Mouse (Mus musculus) stomach, embryonic 16.5 days (tissue): Measurements from ENCODE around the gene Ogn. TPM values are rescaled to one million over a fixed set of nuclear protein-coding genes. Genes with fewer than 3 reads are reported as not detected.
"Not testable (repeated sequence)": the region's sequence is repeated elsewhere in the genome, so short reads cannot be mapped to it uniquely, and the experiment has no call there.

Experiments
- ATAC-seq: fragments of 200-750 bp; cut with Nextera tagmentation; 2 replicates; pipeline ENCODE4 v1.8.0; 2017; ENCODE audit warnings: moderate number of reproducible peaks, moderate TSS enrichment; ENCODE audit not compliant: insufficient read depth, low FRiP score
- H3K27ac ChIP-seq: fragments of 300-500 bp; sonication (generic); 2 replicates; pipeline ENCODE4 v1.5.1; 2014; ENCODE audit warnings: low read length
- H3K27me3 ChIP-seq: fragments of 300-500 bp; sonication (generic); 2 replicates; pipeline ENCODE4 v1.6.1; 2014; ENCODE audit warnings: low read length, control low read depth, mixed read lengths; ENCODE audit not compliant: control insufficient read depth, insufficient read depth
- H3K36me3 ChIP-seq: fragments of 300-500 bp; sonication (generic); 2 replicates; pipeline ENCODE4 v1.6.1; 2014; ENCODE audit warnings: low read length; ENCODE audit not compliant: control insufficient read depth, insufficient read depth
- H3K4me1 ChIP-seq: fragments of 300-500 bp; sonication (generic); 2 replicates; pipeline ENCODE4 v1.6.1; 2014; ENCODE audit warnings: low read length, control low read depth, mixed read lengths; ENCODE audit not compliant: control insufficient read depth, insufficient read depth
- H3K4me2 ChIP-seq: fragments of 300-500 bp; sonication (generic); 2 replicates; pipeline ENCODE4 v1.6.1; 2014; ENCODE audit warnings: low read depth, low read length, mixed read lengths
- H3K4me3 ChIP-seq: fragments of 300-500 bp; sonication (generic); replicated peaks from 2 replicates; pipeline ENCODE4 v1.5.1; 2014; ENCODE audit warnings: mild to moderate bottlenecking, low read length
- H3K9ac ChIP-seq: fragments of 300-500 bp; sonication (generic); 2 replicates; pipeline ENCODE4 v1.6.1; 2014; ENCODE audit warnings: low read length
- H3K9me3 ChIP-seq: fragments of 300-500 bp; sonication (generic); replicated peaks from 2 replicates; pipeline ENCODE4 v1.6.1; 2016; ENCODE audit warnings: low read length, control low read depth; ENCODE audit not compliant: control insufficient read depth
- WGBS: fragments of 180-500 bp; shearing (Covaris S2); extraction: QIAGEN DNeasy Blood & Tissue Kit; methylation state at CpG from one replicate; pipeline ENCODE4 v1.1.7; 2014; 5-methylcytosine and 5-hydroxymethylcytosine counted together
- polyA plus RNA-seq: library from polyadenylated mRNA; unstranded; fragments of >200 nt; fragmentation: Nextera tagmentation; extraction: Ambion mirVana; gene quantifications from 2 replicates; pipeline ENCODE4 v1.2.1, GENCODE M21; 2015

Ogn gene
- polyA plus RNA-seq, 1 experiment from 2014 or later = 154 TPM

- no peaks in the 10 kb centered on the region for H3K36me3 ChIP-seq
- H3K4me3 ChIP-seq = no peak overlapping the region
- no peak overlapping the region for H3K27ac ChIP-seq
- WGBS = 90% methylated on average over 6 of the region's 6 CpGs
- peaks cover 9% of the 10 kb centered on the region; the same call in 1 of the 2 replicates for H3K4me1 ChIP-seq
- H3K27me3 ChIP-seq = no peaks in the 10 kb centered on the region
- H3K9me3 ChIP-seq = no peaks in the 10 kb centered on the region
- no peak for ATAC-seq
- no peak overlapping the region for H3K4me2 ChIP-seq
- no peak overlapping the region for H3K9ac ChIP-seq
These were observed 21.8 kb upstream of the Ogn start for GRCm38 (mm10) chr13:49586062-49586461.

GRCm38 (mm10) chr13:49602541-49602940, 5.3 kb upstream of the Ogn start:
- not testable (repeated sequence) for H3K27me3 ChIP-seq, H3K4me1 ChIP-seq, H3K4me3 ChIP-seq, H3K27ac ChIP-seq, H3K9ac ChIP-seq, ATAC-seq, H3K36me3 ChIP-seq, H3K9me3 ChIP-seq, H3K4me2 ChIP-seq
- 80% methylated on average over 2 of the region's 2 CpGs for WGBS

GRCm38 (mm10) chr13:49603603-49604002, 4.2 kb upstream of the Ogn start:
- no peak overlapping the region for H3K4me2 ChIP-seq
- H3K9ac ChIP-seq = no peak overlapping the region
- no peaks in the 10 kb centered on the region for H3K27me3 ChIP-seq
- ATAC-seq = no peak
- no peaks in the 10 kb centered on the region for H3K4me1 ChIP-seq
- no peak overlapping the region for H3K4me3 ChIP-seq
- no peaks in the 10 kb centered on the region for H3K9me3 ChIP-seq
- no peak overlapping the region for H3K27ac ChIP-seq
- H3K36me3 ChIP-seq = no peaks in the 10 kb centered on the region

GRCm38 (mm10) chr13:49608589-49609322, 910 bp downstream of the Ogn start:
- H3K27me3 ChIP-seq = no peaks in the 10 kb centered on the region
- WGBS = 43% methylated on average over 4 of the region's 4 CpGs
- H3K27ac ChIP-seq = peak overlapping the region; percentile 92
- ATAC-seq = no peak
- peak overlapping the region; percentile 45 for H3K4me2 ChIP-seq
- no peaks in the 10 kb centered on the region for H3K9me3 ChIP-seq
- H3K36me3 ChIP-seq = no peaks in the 10 kb centered on the region
- H3K4me1 ChIP-seq = no peaks in the 10 kb centered on the region
- H3K9ac ChIP-seq = peak overlapping the region; percentile 51
- peak overlapping the region; percentile 46 for H3K4me3 ChIP-seq

- ATAC-seq = no peak
- Histone ChIP-seq H3K4me1 (no peaks in the 10 kb centered on the region), H3K9ac (no peak overlapping the region), H3K9me3 (no peaks in the 10 kb centered on the region), H3K4me3 (no peak overlapping the region), H3K36me3 (no peaks in the 10 kb centered on the region), H3K27me3 (no peaks in the 10 kb centered on the region), H3K4me2 (no peak overlapping the region), H3K27ac (no peak overlapping the region)
- 88% methylated on average over 3 of the region's 3 CpGs for WGBS
These were observed 9.2 kb downstream of the Ogn start for GRCm38 (mm10) chr13:49617021-49617420.

- H3K36me3 ChIP-seq = no peaks in the 10 kb centered on the region
- H3K9me3 ChIP-seq = no peaks in the 10 kb centered on the region
- no peaks in the 10 kb centered on the region for H3K4me1 ChIP-seq
- no peak overlapping the region for H3K4me2 ChIP-seq
- ATAC-seq = no peak
- H3K27ac ChIP-seq = no peak overlapping the region
- H3K27me3 ChIP-seq = no peaks in the 10 kb centered on the region
- no peak overlapping the region for H3K9ac ChIP-seq
- H3K4me3 ChIP-seq = no peak overlapping the region
These were observed 10.5 kb downstream of the Ogn start for GRCm38 (mm10) chr13:49618365-49618764.

- no peaks in the 10 kb centered on the region for H3K36me3 ChIP-seq
- no peak overlapping the region for H3K4me3 ChIP-seq
- H3K4me1 ChIP-seq = no peaks in the 10 kb centered on the region
- 58% methylated on average over 1 of the region's 1 CpGs for WGBS
- H3K9ac ChIP-seq = no peak overlapping the region
- H3K27ac ChIP-seq = no peak overlapping the region
- no peak overlapping the region for H3K4me2 ChIP-seq
- no peaks in the 10 kb centered on the region for H3K27me3 ChIP-seq
- H3K9me3 ChIP-seq = no peaks in the 10 kb centered on the region
- no peak for ATAC-seq
These were observed 15.4 kb downstream of the Ogn start for GRCm38 (mm10) chr13:49623216-49623615.

- Histone ChIP-seq H3K4me3 (no peak overlapping the region), H3K27me3 (no peaks in the 10 kb centered on the region), H3K27ac (no peak overlapping the region), H3K9ac (no peak overlapping the region), H3K36me3 (no peaks in the 10 kb centered on the region), H3K4me2 (no peak overlapping the region), H3K9me3 (no peaks in the 10 kb centered on the region), H3K4me1 (no peaks in the 10 kb centered on the region)
- ATAC-seq = no peak
These were observed 20.3 kb downstream of the Ogn start for GRCm38 (mm10) chr13:49628167-49628566.

- WGBS = 92% methylated on average over 2 of the region's 2 CpGs
- Histone ChIP-seq H3K4me1 (no peaks in the 10 kb centered on the region), H3K9me3 (no peaks in the 10 kb centered on the region), H3K4me3 (no peak overlapping the region), H3K36me3 (no peaks in the 10 kb centered on the region), H3K9ac (no peak overlapping the region), H3K27me3 (no peaks in the 10 kb centered on the region), H3K27ac (no peak overlapping the region), H3K4me2 (no peak overlapping the region)
- no peak for ATAC-seq
These were observed 21.2 kb downstream of the Ogn start for GRCm38 (mm10) chr13:49629076-49629475.
